Mouse (Mus musculus) gastrocnemius, postnatal 25 days (tissue): ENCODE results near the gene Cacna2d4. TPM values are rescaled to one million over a fixed set of nuclear protein-coding genes. Genes with fewer than 3 reads are reported as not detected.
"Not testable (repeated sequence)": the region's sequence is repeated elsewhere in the genome, so short reads cannot be mapped to it uniquely, and the experiment has no call there.

ENCODE experiments used
- DNase-seq: peaks from one replicate; pipeline ENCODE4 v3.0.0; 2022
- long read RNA-seq, 2 experiments: library from polyadenylated mRNA; stranded (forward); transcript quantifications; one replicate each; pipeline ENCODE4 v2.0.0; 2021
- total RNA-seq, 2 experiments: library from RNA; stranded (reverse); gene quantifications; 1 replicate in 1 of 2; 2 replicates in 1 of 2; pipeline ENCODE4 v1.2.3; 2021

The Cacna2d4 gene
- total RNA-seq, result 1 to 10 TPM; 1.5 to 2.3 TPM
- long read RNA-seq, experiment 1, partial matches to known transcripts, result 1 of 1 reads
- long read RNA-seq, experiment 1, other reads (novel, unspliced or antisense), result 0 of 1 reads
- long read RNA-seq, experiment 2, partial matches to known transcripts, result 2 of 4 reads
- long read RNA-seq, experiment 2, other reads (novel, unspliced or antisense), result 2 of 4 reads

GRCm38 (mm10) chr6:119236241-119236640 is at the start of gene Cacna2d4:
Cacna2d4 (plus strand) TSS chr6:119236526.
- DNase-seq, result no peak

DNA sequence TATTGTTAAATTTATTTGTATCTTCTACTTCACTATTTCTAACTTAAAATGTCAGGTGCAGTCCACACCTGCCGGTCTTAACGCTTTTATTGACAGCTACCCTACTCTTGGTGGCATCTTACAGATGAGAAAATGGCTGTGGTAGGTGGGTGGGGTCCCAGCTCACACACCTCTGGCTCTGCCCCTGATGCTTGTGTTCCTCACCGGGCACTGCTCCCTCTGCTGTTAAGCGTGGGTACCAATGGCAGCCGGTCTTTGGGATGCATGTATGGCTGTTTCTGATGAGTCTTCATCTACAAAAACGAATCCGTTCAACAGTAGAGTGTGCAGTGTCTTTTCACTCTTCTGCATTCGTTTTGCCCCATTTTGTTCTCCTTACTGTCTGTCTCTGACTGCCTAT is 49.7 kb upstream of the Cacna2d4 start:
- DNase-seq, result no peak

DNA sequence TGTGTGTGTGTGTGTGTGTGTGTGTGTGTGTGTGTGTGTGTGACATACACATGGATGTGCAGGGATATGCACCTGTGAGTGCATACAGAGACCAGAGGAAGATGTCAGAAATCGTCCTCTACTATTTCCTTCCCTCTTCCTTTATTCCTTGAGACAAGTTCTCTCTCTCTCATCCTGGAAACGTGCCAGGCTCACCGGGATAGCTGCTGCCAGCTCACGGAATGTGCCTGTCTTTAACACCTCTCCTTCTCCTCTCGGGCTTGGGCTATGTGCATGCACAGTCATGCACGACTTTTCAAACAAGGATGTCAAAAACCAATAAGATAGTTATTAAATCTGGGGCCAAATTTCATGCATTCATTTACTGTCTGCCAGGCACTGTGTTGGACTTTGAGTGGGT is 48.7 kb upstream of the Cacna2d4 start:
- no peak for DNase-seq

- no peak for DNase-seq
Measured at GRCm38 (mm10) chr6:119191478-119191877, 44.8 kb upstream of the Cacna2d4 start.

- DNase-seq, result no peak
Measured at GRCm38 (mm10) chr6:119193571-119194154, 42.7 kb upstream of the Cacna2d4 start.

- DNase-seq, result no peak
Measured at GRCm38 (mm10) chr6:119194161-119194560, 42.2 kb upstream of the Cacna2d4 start.

GRCm38 (mm10) chr6:119194601-119195000 is 41.7 kb upstream of the Cacna2d4 start:
- DNase-seq, result no peak

DNA sequence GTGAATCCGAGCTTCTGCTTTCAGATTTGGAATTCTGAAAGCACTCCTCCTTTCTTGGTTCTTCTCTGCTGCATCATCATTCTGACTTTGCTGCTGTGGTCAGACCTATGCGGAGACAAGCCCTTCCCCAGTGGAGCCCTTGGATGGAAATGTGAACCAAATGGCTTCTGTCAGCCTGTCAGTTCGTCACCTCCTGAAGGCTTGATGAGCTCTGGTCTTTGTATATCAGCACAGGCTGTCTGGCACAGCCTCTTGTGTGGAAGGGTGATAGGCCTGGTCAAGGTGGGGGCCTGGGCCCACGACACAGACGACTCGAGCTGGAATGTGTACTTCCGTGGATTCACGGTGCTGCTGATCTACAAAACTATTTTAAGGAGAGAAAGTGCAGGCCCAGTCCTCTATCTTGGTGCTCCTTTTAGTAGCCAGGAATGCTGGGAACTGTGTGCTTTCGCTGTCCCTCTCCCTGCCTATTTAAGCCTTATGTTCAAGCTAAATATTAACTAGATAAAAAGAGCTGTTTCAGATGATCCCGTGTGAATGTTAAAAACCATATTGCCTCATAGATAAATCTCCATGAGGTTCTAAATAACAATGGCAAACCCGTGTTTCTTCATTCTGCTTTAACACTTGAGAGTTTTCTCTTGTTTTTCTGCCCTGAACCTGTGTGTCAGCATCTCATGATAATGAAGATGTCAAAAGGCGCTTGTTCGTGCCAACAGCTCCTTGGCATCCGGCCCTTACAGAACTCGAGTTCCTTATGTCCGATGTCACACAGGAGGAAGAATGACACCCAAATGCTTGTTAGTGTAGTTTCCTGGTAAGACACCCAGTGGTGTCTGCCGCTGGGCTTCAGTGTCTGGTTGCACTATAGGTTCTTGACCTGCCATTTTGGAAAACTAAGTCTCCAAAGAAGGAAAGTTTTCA is 39.7 kb upstream of the Cacna2d4 start, which contains the start of gene Cacna1c:
Gene Cacna1c (minus strand): TSS at position 37 of the 924 bp plus-strand sequence.
- DNase-seq, result no peak

- DNase-seq, result peak; percentile 6
Measured at GRCm38 (mm10) chr6:119198534-119199273, 37.6 kb upstream of the Cacna2d4 start.

GRCm38 (mm10) chr6:119199274-119199879 is 36.9 kb upstream of the Cacna2d4 start:
- DNase-seq, result peak; percentile 2

DNA sequence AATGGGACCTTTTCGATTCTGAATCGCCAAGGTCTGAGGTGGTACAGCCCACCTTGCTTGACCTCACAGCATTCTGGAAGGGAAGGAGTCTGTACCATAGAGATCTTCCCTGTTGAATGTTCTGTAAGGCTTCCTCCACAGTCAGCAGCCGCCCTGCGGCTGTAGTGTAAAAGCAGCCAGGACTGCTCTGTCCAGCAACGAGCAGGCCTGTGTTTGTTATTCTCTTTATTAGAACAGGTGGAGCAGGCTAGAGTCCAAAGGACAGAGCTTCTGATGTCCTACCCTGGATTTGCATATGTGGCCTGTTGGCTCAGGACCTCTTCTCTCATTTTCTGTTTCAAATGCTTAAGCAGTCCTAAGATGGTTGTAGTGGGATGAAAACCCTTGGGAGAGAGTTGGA is 36.0 kb upstream of the Cacna2d4 start:
- DNase-seq, result no peak

DNA sequence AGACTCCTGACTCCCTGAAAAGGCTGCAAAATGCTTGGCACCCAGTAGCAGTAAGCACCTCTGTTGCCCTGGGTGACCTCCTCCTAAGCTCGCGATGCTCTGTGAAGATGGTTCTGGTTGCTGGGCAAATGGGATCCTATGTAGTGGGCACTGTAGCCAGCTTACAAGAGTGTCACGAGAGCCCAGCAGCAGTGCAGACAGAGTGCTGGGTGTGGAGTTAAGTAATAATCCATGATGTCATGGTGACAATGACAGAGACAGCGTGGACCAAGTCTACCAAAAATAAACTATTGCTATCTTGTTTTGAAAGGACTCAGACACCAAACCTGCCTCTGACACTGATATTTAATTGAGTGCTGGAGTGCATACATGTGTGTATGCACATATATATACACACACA is 34.8 kb upstream of the Cacna2d4 start:
- peak; percentile 2 for DNase-seq

- no peak for DNase-seq
Measured at GRCm38 (mm10) chr6:119204286-119204685, 32.0 kb upstream of the Cacna2d4 start.

DNA sequence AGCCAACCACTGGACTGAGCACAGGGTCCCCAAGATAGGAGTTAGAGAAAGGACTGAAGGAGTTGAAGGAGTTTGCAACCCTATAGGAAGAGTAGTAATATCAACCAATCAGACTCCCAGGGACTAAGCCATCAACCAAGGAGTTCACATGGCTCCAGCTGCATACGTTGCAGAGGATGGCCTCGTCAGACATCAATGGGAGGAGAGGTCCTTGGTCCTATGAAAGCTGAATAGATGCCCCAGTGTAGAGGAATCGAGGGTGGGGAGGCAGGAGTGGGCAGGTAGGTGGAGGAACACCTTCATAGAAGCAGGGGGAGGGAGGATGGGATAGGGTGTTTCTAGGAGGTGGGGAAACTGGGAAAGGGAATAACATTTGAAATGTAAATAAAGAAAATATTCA is 31.4 kb upstream of the Cacna2d4 start:
- no peak for DNase-seq

DNA sequence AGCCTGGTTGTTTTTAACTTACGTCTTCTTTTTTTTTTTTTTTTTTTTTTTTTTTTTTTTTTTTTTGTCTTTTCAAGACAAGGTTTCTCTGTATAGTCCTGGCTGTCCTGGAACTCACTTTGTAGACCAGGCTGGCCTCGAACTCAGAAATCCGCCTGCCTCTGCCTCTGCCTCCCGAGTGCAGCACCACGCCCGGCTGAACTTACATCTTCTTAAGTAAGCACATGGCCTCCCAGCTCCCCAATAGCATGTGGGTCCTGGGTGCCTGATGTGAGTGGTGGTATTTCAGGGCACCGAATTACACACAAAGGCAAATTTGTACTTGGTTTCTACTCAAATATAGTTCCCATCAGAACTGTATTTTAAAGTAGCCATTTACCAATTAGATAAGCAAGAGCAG is 30.3 kb upstream of the Cacna2d4 start:
- not testable (repeated sequence) for DNase-seq

DNA sequence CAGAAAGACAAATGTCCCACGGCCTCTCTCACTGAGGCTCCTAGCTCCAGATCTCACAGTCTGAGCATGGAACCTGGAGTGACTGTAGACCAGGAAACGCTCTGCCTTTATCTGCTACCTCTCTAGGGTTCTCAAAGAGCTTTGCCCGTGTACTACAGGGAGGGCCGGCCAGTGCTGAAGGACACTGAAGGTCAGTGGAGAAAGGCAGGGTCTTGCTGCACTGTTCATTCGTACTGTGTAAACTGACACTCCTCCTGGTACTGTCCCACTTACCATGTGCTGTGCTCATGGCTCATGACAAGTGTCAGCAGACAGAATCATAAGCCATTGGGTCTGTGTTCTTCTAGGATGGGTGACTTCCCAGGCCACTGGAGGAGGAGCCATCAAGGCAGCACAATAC is 23.0 kb upstream of the Cacna2d4 start:
- peak; percentile 2 for DNase-seq

DNA sequence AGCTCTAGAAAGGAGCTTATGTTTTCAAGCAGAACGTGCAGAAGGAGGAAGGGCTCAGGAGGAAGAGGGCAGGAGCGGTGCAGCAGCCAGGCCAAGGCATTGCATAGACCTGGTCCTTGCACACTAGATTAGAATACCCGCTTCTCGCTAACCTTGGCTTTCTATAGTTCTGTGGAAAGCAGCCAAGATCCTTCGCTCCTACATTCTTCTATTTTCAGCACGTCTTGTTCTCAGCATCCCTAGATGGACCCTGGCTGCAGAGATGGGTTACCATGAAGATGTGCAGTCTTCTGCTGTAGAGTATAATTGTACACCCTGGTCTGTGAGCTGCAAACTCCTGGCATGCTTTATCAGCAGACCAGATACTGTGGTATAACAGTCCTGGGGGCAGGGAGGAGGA is 22.1 kb upstream of the Cacna2d4 start:
- no peak for DNase-seq

DNA sequence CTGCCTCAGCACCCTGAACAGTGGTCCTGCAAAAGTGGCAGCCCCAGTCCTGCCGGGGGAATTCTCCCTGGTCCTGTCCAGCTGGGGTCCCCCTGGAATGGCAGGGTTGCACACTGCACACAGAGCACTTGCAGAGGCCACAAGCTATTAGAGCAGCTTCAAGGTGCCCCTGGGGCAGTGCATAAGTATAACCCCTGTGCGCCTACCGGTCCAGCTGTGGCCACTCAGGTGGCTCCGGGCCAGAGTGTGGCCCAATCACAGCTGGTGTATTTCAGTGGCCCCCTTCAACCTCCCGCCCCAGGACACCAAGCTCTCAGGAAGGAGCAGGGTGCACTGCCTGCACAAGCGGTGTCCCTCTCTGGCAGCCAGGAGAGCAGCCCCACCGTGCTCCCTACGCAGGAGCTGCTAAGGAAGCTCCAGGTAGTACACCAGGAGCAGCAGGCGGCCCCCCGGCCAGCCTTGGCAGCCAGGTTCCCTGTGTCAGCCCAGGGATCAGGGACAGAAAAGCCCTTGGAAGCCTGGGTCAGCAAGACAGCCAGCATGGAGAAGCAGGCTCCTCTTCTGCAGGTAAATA is 21.2 kb upstream of the Cacna2d4 start:
- DNase-seq, result peak; percentile 5

DNA sequence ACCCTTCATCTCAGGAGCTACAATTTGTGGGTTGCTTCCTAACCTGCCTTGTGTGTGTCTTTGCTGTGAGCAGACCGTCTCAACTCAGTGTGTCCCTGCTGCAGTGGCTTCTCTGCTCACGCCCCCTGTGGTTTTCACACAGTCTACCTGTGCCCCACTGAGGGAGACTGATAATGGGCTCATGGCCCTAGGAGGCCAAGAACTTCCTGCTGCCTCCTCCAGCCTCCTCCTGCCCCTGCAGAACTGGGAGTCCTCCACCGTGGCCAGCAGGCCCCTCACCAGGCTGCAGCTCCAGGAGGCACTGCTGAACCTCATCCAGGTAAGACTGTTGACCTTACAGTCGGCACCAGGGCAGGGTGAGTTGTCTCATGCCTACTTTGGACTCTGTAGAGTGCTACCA is 18.7 kb upstream of the Cacna2d4 start:
- no peak for DNase-seq

GRCm38 (mm10) chr6:119218591-119218990 is 17.7 kb upstream of the Cacna2d4 start:
- DNase-seq, result no peak

DNA sequence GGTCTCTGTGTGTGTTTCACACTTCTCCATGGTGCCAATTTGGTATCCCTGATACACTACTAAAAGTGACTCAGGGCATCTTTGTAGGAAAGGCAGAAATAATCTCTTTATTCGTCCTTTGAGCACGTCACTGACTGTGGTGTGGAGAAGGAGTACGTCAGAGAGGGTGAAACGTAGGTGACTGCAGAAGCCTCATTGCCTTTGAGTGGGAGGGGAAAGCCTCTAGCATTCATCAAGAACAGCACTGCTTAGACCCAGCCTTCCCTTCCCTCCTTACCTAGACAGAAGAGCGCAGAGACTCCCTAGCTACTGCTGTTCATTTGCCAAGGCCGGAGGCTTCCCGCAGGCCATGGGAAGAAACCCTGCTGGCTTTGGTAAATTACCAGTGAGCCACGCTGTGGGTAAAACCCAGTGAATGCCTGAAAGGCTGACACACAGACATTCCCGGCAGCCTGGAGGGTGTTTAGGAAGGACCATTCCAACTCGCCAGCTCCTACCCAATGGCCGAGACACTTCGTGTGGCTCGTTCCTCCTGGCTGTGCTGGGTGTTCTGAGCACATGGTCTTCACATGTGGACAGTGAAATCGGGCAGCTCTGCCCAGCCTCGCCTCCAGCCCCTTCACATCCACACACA is 17.0 kb upstream of the Cacna2d4 start:
- no peak for DNase-seq
